17 mouse cellular contexts compared by ENCODE assay signal in genomic region chr16:55435139-55435968, GRCm38 (mm10).
DNase-seq lines count a peak whose midpoint lies in the region; ATAC-seq lines count a peak whose summit lies in the region.
"Had no signal": no experiment of that assay in that cellular context is flagged by ENCODE, and none has a peak within 500 bp of the region (broad histone marks: within the 10 kb centered on the region; RNA-seq: fewer than 3 reads in every experiment).

No protein-coding gene starts in this region.

- no peaks in the 10 kb centered on the region for H3K36me3 ChIP-seq in hindbrain, embryonic 15.5 days
- no peaks in the 10 kb centered on the region for H3K36me3 ChIP-seq in hindbrain, embryonic 10.5 days
- no peaks in the 10 kb centered on the region for H3K36me3 ChIP-seq in limb, embryonic 10.5 days
- H3K36me3 ChIP-seq: G1E; heart, embryonic 12.5 days; liver, embryonic 13.5 days had no signal

- WGBS in hindbrain, embryonic 15.5 days: 47% methylated on average over 4 of the region's 4 CpGs
- WGBS in hindbrain, embryonic 10.5 days: 61% methylated on average over 4 of the region's 4 CpGs
- WGBS in limb, embryonic 10.5 days: 70% methylated on average over 4 of the region's 4 CpGs

- no peak overlapping the region for H3K9ac ChIP-seq in hindbrain, embryonic 15.5 days
- H3K9ac ChIP-seq: heart, embryonic 12.5 days; liver, embryonic 13.5 days had no signal

- no peak overlapping the region for H3K27ac ChIP-seq in hindbrain, embryonic 15.5 days (replicated peaks)
- H3K27ac ChIP-seq in hindbrain, embryonic 10.5 days: no peak overlapping the region
- peak overlapping the region; percentile 28; the same call in 1 of the 2 replicates for H3K27ac ChIP-seq in limb, embryonic 10.5 days
- H3K27ac ChIP-seq: liver, embryonic 13.5 days had no signal

- no peak for DNase-seq in hindbrain, embryonic 10.5 days (ENCODE audit: low spot score)
- DNase-seq in left cerebral cortex, adult 9 months (ENCODE audit: low spot score in 2 of 2): peak; percentile 2 to 3
- no peak for DNase-seq in left cerebral cortex, adult 18-20 months (ENCODE audit: low spot score in 2 of 2)
- DNase-seq in brain, embryonic 18.5 days (ENCODE audit: low read depth, low spot score): peak; percentile 24
- DNase-seq in limb, embryonic 10.5 days (ENCODE audit: low spot score): no peak
- DNase-seq in heart, adult 18-20 months: no peak
- DNase-seq: cerebellum, adult 18-20 months; heart, postnatal 36 days; kidney, postnatal 25 days; left cerebral cortex, postnatal 4 days; liver, embryonic 13.5 days; thymus, adult 18-20 months had no signal

- H3K4me2 ChIP-seq in hindbrain, embryonic 15.5 days: no peak overlapping the region
- H3K4me2 ChIP-seq: heart, embryonic 12.5 days; liver, embryonic 13.5 days had no signal

- no peaks in the 10 kb centered on the region for H3K27me3 ChIP-seq in hindbrain, embryonic 15.5 days
- H3K27me3 ChIP-seq in hindbrain, embryonic 10.5 days (ENCODE audit: insufficient read depth, poor library complexity, severe bottlenecking): no peaks in the 10 kb centered on the region
- H3K27me3 ChIP-seq in limb, embryonic 10.5 days (ENCODE audit: low read depth, poor library complexity, severe bottlenecking): no peaks in the 10 kb centered on the region
- H3K27me3 ChIP-seq: heart, embryonic 12.5 days; liver, embryonic 13.5 days had no signal

- no peak overlapping the region for H3K4me3 ChIP-seq in hindbrain, embryonic 15.5 days
- no peak overlapping the region for H3K4me3 ChIP-seq in hindbrain, embryonic 10.5 days
- H3K4me3 ChIP-seq in limb, embryonic 10.5 days: no peak overlapping the region
- H3K4me3 ChIP-seq: heart, embryonic 12.5 days; liver, embryonic 13.5 days; myocyte had no signal

- no peaks in the 10 kb centered on the region for H3K9me3 ChIP-seq in hindbrain, embryonic 15.5 days
- H3K9me3 ChIP-seq in hindbrain, embryonic 10.5 days: no peaks in the 10 kb centered on the region
- H3K9me3 ChIP-seq in limb, embryonic 10.5 days (replicated peaks): no peaks in the 10 kb centered on the region
- H3K9me3 ChIP-seq: G1E; heart, embryonic 12.5 days; liver, embryonic 13.5 days had no signal

- no peaks in the 10 kb centered on the region; the same call in 1 of the 2 replicates for H3K4me1 ChIP-seq in hindbrain, embryonic 15.5 days (replicated peaks)
- H3K4me1 ChIP-seq in hindbrain, embryonic 10.5 days (replicated peaks): peaks cover 12% of the 10 kb centered on the region
- H3K4me1 ChIP-seq in limb, embryonic 10.5 days: peaks cover 8% of the 10 kb centered on the region
- H3K4me1 ChIP-seq: heart, embryonic 12.5 days; liver, embryonic 13.5 days had no signal

- peak; percentile 45; the same call in 1 of the 2 replicates for ATAC-seq in hindbrain, embryonic 15.5 days (ENCODE audit: low FRiP score, low read depth)
- ATAC-seq: intestine, postnatal 0 days had no signal

Comparison
In these comparisons a context has a peak if more than half of its experiments do, and no peak if none do; other contexts are left out.
1. DNase-seq: peak in left cerebral cortex, adult 9 months (2 of 2) and brain, embryonic 18.5 days (single experiment); none in hindbrain, embryonic 10.5 days (single experiment), left cerebral cortex, adult 18-20 months (0 of 2), limb, embryonic 10.5 days (single experiment) and heart, adult 18-20 months (0 of 2).